Mouse (Mus musculus) ES-Bruce4 (cell line): ENCODE data around the gene Fetub.

Experiments used
- EP300 ChIP-seq: IDR thresholded peaks from 2 replicates; pipeline ENCODE4 v1.6.1; 2011; ENCODE audit warnings: low read depth, low read length; ENCODE audit not compliant: insufficient read depth
- POLR2A ChIP-seq: IDR thresholded peaks from one replicate; pipeline ENCODE4 v1.8.1; 2011; ENCODE audit warnings: low read length; ENCODE audit not compliant: insufficient read depth

GRCm38 (mm10) chr16:22921761-22922160 is 3.6 kb downstream of the Fetub start:
- TF ChIP-seq POLR2A (no peak), EP300 (no peak)
